Comparison of ENCODE assay signal across 20 mouse cellular contexts in genomic region chr19:40372679-40373078, GRCm38 (mm10).
DNase-seq lines count a peak whose midpoint lies in the region; TF ChIP-seq lines count a peak whose summit lies in the region.
"Had no signal": no experiment of that assay in that cellular context is flagged by ENCODE, and none has a peak within 500 bp of the region (broad histone marks: within the 10 kb centered on the region; RNA-seq: fewer than 3 reads in every experiment).

No protein-coding gene starts in this region.

- TF ChIP-seq CTCF in cerebellum, adult 2 months (IDR thresholded peaks at IDR 0.05; ENCODE audit: borderline replicate concordance, insufficient read depth, low read depth, low read length) = no peak
- TF ChIP-seq CTCF in heart, adult 2 months (IDR thresholded peaks at IDR 0.05) = no peak
- no peak for TF ChIP-seq CTCF in liver, adult 2 months (IDR thresholded peaks at IDR 0.05; ENCODE audit: low read depth, low read length)
- TF ChIP-seq CTCF in embryonic fibroblast, embryonic 13.5 days (IDR thresholded peaks at IDR 0.05; ENCODE audit: borderline replicate concordance, insufficient read depth, low read length) = no peak

- no peak for TF ChIP-seq POLR2A in cerebellum, adult 2 months (IDR thresholded peaks at IDR 0.05; ENCODE audit: borderline replicate concordance, insufficient read depth, low read length)
- no peak for TF ChIP-seq POLR2A in heart, adult 2 months (IDR thresholded peaks at IDR 0.05; ENCODE audit: insufficient read depth, low read depth, low read length)
- no peak for TF ChIP-seq POLR2A in liver, adult 2 months (IDR thresholded peaks at IDR 0.05; ENCODE audit: extremely low read depth, insufficient read depth, low read length)
- TF ChIP-seq POLR2A in embryonic fibroblast, embryonic 13.5 days (IDR thresholded peaks at IDR 0.05; ENCODE audit: low read depth, low read length) = no peak

- H3K9ac ChIP-seq in heart, adult 2 months (ENCODE audit: low read depth, low read length) = no peak overlapping the region
- H3K9ac ChIP-seq in liver, adult 2 months (ENCODE audit: low read depth, low read length) = no peak overlapping the region
- H3K9ac ChIP-seq: heart, embryonic 12.5 days; hindbrain, embryonic 15.5 days; liver, postnatal 0 days had no signal

- no peaks in the 10 kb centered on the region for H3K27me3 ChIP-seq in cerebellum, adult 2 months (ENCODE audit: control insufficient read depth, insufficient read depth, low read length)
- H3K27me3 ChIP-seq in heart, adult 2 months (ENCODE audit: control insufficient read depth, insufficient read depth, low read length) = no peaks in the 10 kb centered on the region
- no peaks in the 10 kb centered on the region for H3K27me3 ChIP-seq in liver, adult 2 months (ENCODE audit: control insufficient read depth, insufficient read depth, low read length)
- H3K27me3 ChIP-seq: heart, embryonic 12.5 days; hindbrain, embryonic 15.5 days had no signal

- TF ChIP-seq EP300 in heart, adult 2 months (IDR thresholded peaks at IDR 0.05; ENCODE audit: insufficient read depth, low read depth, low read length) = no peak

- peaks cover 51% of the 10 kb centered on the region for H3K36me3 ChIP-seq in heart, adult 2 months (ENCODE audit: control insufficient read depth, insufficient read depth, low read length)
- peaks cover 14% of the 10 kb centered on the region; the same call in 1 of the 2 replicates for H3K36me3 ChIP-seq in liver, adult 2 months (ENCODE audit: control insufficient read depth, insufficient read depth, low read length)
- H3K36me3 ChIP-seq: embryonic facial prominence, embryonic 10.5 days; limb, embryonic 10.5 days had no signal

- intact Hi-C loops in heart, adult 2 months (cut with DNase I) = no loop called here
- intact Hi-C loops in heart, postnatal 25 days (cut with DNase I) = no loop called here

- no peaks in the 10 kb centered on the region for H3K79me2 ChIP-seq in heart, adult 2 months (replicated peaks; ENCODE audit: control insufficient read depth, insufficient read depth, low read length)
- H3K79me2 ChIP-seq in liver, adult 2 months (ENCODE audit: control insufficient read depth, insufficient read depth, low read length) = 0 out of 2 replicates have a peak, but pooled peaks cover 6% of the 10 kb centered on the region

- H3K4me3 ChIP-seq in cerebellum, adult 2 months (replicated peaks; ENCODE audit: insufficient read depth, low read depth, low read length) = no peak overlapping the region
- no peak overlapping the region; the same call in 1 of the 2 replicates for H3K4me3 ChIP-seq in heart, adult 2 months
- H3K4me3 ChIP-seq in liver, adult 2 months (ENCODE audit: insufficient read depth, low read depth, low read length) = no peak overlapping the region
- no peak overlapping the region for H3K4me3 ChIP-seq in embryonic fibroblast, embryonic 13.5 days (ENCODE audit: insufficient read depth, low read length)
- H3K4me3 ChIP-seq: embryonic facial prominence, embryonic 10.5 days; heart, embryonic 12.5 days; hindbrain, embryonic 15.5 days; limb, embryonic 10.5 days had no signal

- H3K27ac ChIP-seq in cerebellum, adult 2 months (ENCODE audit: insufficient read depth, low read length) = no peak overlapping the region
- H3K27ac ChIP-seq in heart, adult 2 months = peak overlapping the region; percentile 89
- H3K27ac ChIP-seq in liver, adult 2 months (replicated peaks; ENCODE audit: insufficient read depth, low read depth, low read length) = no peak overlapping the region
- peak overlapping the region; percentile 70; the same call in 1 of the 2 replicates for H3K27ac ChIP-seq in embryonic fibroblast, embryonic 13.5 days (ENCODE audit: insufficient read depth, low read length)
- H3K27ac ChIP-seq: embryonic facial prominence, embryonic 10.5 days; hindbrain, embryonic 15.5 days; limb, embryonic 10.5 days; macrophage had no signal

- peak; percentile 33 to 52 for DNase-seq in cerebellum, adult 2 months
- no peak for DNase-seq in cerebellum, postnatal 10 days
- DNase-seq in heart, adult 2 months = no peak
- no peak for DNase-seq in heart, postnatal 25 days (ENCODE audit: low spot score)
- peak; percentile 39 for DNase-seq in liver, adult 2 months (ENCODE audit: extremely low read depth, low read depth, low spot score)
- DNase-seq in liver = no peak
- no peak for DNase-seq in right cerebral cortex, adult 18-20 months
- DNase-seq: adrenal gland, postnatal 10 days; cerebellum, adult 9-10 months; heart, adult 11 months; heart, postnatal 36 days; layer of hippocampus, adult 9-11 months; liver, postnatal 0 days; thymus, postnatal 25 days had no signal

- H3K4me1 ChIP-seq in cerebellum, adult 2 months (ENCODE audit: control insufficient read depth, insufficient read depth, low read length) = peaks cover 22% of the 10 kb centered on the region
- peaks cover 31% of the 10 kb centered on the region for H3K4me1 ChIP-seq in heart, adult 2 months (ENCODE audit: control insufficient read depth, insufficient read depth, low read length)
- peaks cover 19% of the 10 kb centered on the region for H3K4me1 ChIP-seq in liver, adult 2 months (ENCODE audit: control insufficient read depth, insufficient read depth, low read length)
- peaks cover 18% of the 10 kb centered on the region for H3K4me1 ChIP-seq in embryonic fibroblast, embryonic 13.5 days (ENCODE audit: control insufficient read depth, insufficient read depth, low read length)

- 56% methylated on average over 5 of the region's 5 CpGs for WGBS in cerebellum, adult 2 months
- 71% methylated on average over 5 of the region's 5 CpGs for WGBS in heart, adult 2 months
- 78% methylated on average over 5 of the region's 5 CpGs for WGBS in liver, adult 2 months

Comparison
In these comparisons a context has a peak if more than half of its experiments do, and no peak if none do; other contexts are left out.
1. DNase-seq: peak in cerebellum, adult 2 months (2 of 2) and liver, adult 2 months (single experiment); none in cerebellum, postnatal 10 days (0 of 2), heart, adult 2 months (0 of 2), heart, postnatal 25 days (single experiment), liver (single experiment) and right cerebral cortex, adult 18-20 months (single experiment).
2. H3K27ac ChIP-seq: peak in heart, adult 2 months (single experiment) and embryonic fibroblast, embryonic 13.5 days (single experiment); none in cerebellum, adult 2 months (single experiment) and liver, adult 2 months (single experiment).